Mouse (Mus musculus) cerebellum, postnatal 14 days (tissue): ENCODE results near the gene Skap2.
A peak's percentile ranks its signal among the peaks of the same experiment; 100 is the strongest.

Experiments used
- DNase-seq, 2 experiments: peaks; one replicate each; pipeline ENCODE4 v3.0.0; 2021; ENCODE audit warnings: mixed read lengths in 2 of 2

Skap2 gene

GRCm38 (mm10) chr6:52012409-52013244 is at the start of gene Skap2:
Skap2 (minus strand) TSS chr6:52012549.
- DNase-seq, result peak; percentile 96 to 97

- DNase-seq, result no peak
Observed at GRCm38 (mm10) chr6:52058899-52059448, 46.6 kb upstream of the Skap2 start.

- no peak for DNase-seq
Observed at GRCm38 (mm10) chr6:52058120-52058519, 45.8 kb upstream of the Skap2 start.

GRCm38 (mm10) chr6:52053567-52054561 is 41.5 kb upstream of the Skap2 start:
- no peak for DNase-seq

- no peak for DNase-seq
Observed at GRCm38 (mm10) chr6:52050062-52050461, 37.7 kb upstream of the Skap2 start.

- peak in 1 of 2 experiments; percentile 36 for DNase-seq
Observed at GRCm38 (mm10) chr6:52045517-52045916, 33.2 kb upstream of the Skap2 start.

GRCm38 (mm10) chr6:52036077-52036476 is 23.7 kb upstream of the Skap2 start:
- DNase-seq, result peak in 1 of 2 experiments; percentile 27

- no peak for DNase-seq
Observed at GRCm38 (mm10) chr6:52031181-52031580, 18.8 kb upstream of the Skap2 start.

- no peak for DNase-seq
Observed at GRCm38 (mm10) chr6:52028131-52028530, 15.8 kb upstream of the Skap2 start.

GRCm38 (mm10) chr6:52027181-52027580 is 14.8 kb upstream of the Skap2 start:
- no peak for DNase-seq

GRCm38 (mm10) chr6:52026281-52026680 is 13.9 kb upstream of the Skap2 start:
- DNase-seq, result no peak

- no peak for DNase-seq
Observed at GRCm38 (mm10) chr6:52024730-52025129, 12.4 kb upstream of the Skap2 start.

- DNase-seq, result no peak
Observed at GRCm38 (mm10) chr6:52022363-52022762, 10.0 kb upstream of the Skap2 start.

GRCm38 (mm10) chr6:52020276-52020675 is 7.9 kb upstream of the Skap2 start:
- DNase-seq, result no peak

- DNase-seq, result no peak
Observed at GRCm38 (mm10) chr6:52013245-52013945, 1.0 kb upstream of the Skap2 start.

GRCm38 (mm10) chr6:52011559-52012408 is 565 bp downstream of the Skap2 start:
- DNase-seq, result peak in 1 of 2 experiments; percentile 61

- no peak for DNase-seq
Observed at GRCm38 (mm10) chr6:52009385-52009784, 3.0 kb downstream of the Skap2 start.

GRCm38 (mm10) chr6:52008757-52009156 is 3.6 kb downstream of the Skap2 start:
- DNase-seq, result no peak

GRCm38 (mm10) chr6:52006649-52007218 is 5.6 kb downstream of the Skap2 start:
- DNase-seq, result no peak

GRCm38 (mm10) chr6:52005963-52006648 is 6.2 kb downstream of the Skap2 start:
- DNase-seq, result peak; percentile 18 to 59

GRCm38 (mm10) chr6:52005616-52005962 is 6.8 kb downstream of the Skap2 start:
- no peak for DNase-seq
